Mouse (Mus musculus): ENCODE measurements around the gene Psrc1.
A peak's percentile ranks its signal among the peaks of the same experiment; 100 is the strongest.

Psrc1 gene

GRCm38 (mm10) chr3:108423844-108424801, 40.5 kb downstream of the Psrc1 start:
- peak; percentile 69 to 82 for DNase-seq

GRCm38 (mm10) chr3:108424944-108425623, 41.4 kb downstream of the Psrc1 start:
- no peak for DNase-seq

GRCm38 (mm10) chr3:108425624-108426018, 42.0 kb downstream of the Psrc1 start:
- DNase-seq = no peak

GRCm38 (mm10) chr3:108432542-108433187, 49.0 kb downstream of the Psrc1 start:
- no peak for DNase-seq

- no peak for DNase-seq
Measured at GRCm38 (mm10) chr3:108433188-108433880, 49.7 kb downstream of the Psrc1 start.

GRCm38 (mm10) chr3:108433881-108434495, 50.3 kb downstream of the Psrc1 start:
- no peak for DNase-seq

- DNase-seq = peak in 1 of 2 experiments; percentile 34
Measured at GRCm38 (mm10) chr3:108435701-108436379, 52.2 kb downstream of the Psrc1 start.

GRCm38 (mm10) chr3:108436380-108436714, 52.7 kb downstream of the Psrc1 start:
- DNase-seq = no peak
